Mouse (Mus musculus) thymus, postnatal 4 days (tissue): ENCODE results near the gene Olfml2a.

Source experiments
- DNase-seq: peaks from one replicate; pipeline ENCODE4 v3.0.0; 2021

The Olfml2a gene

GRCm38 (mm10) chr2:38939047-38939446, 7.3 kb downstream of the Olfml2a start:
- no peak for DNase-seq

- no peak for DNase-seq
Measured at GRCm38 (mm10) chr2:38941426-38941825, 9.6 kb downstream of the Olfml2a start.

- no peak for DNase-seq
Measured at GRCm38 (mm10) chr2:38941898-38942297, 10.1 kb downstream of the Olfml2a start.

- DNase-seq: no peak
Measured at GRCm38 (mm10) chr2:38943161-38943560, 11.4 kb downstream of the Olfml2a start.

- DNase-seq: no peak
Measured at GRCm38 (mm10) chr2:38943977-38944376, 12.2 kb downstream of the Olfml2a start.

- no peak for DNase-seq
Measured at GRCm38 (mm10) chr2:38944460-38945161, 12.8 kb downstream of the Olfml2a start.

- DNase-seq: no peak
Measured at GRCm38 (mm10) chr2:38947566-38947965, 15.8 kb downstream of the Olfml2a start.

GRCm38 (mm10) chr2:38950281-38950719, 18.5 kb downstream of the Olfml2a start:
- DNase-seq: no peak

- DNase-seq: no peak
Measured at GRCm38 (mm10) chr2:38953152-38953883, 21.5 kb downstream of the Olfml2a start.

- no peak for DNase-seq
Measured at GRCm38 (mm10) chr2:38956062-38956461, 24.3 kb downstream of the Olfml2a start.

- no peak for DNase-seq
Measured at GRCm38 (mm10) chr2:38957671-38958223, 26.0 kb downstream of the Olfml2a start.

- no peak for DNase-seq
Measured at GRCm38 (mm10) chr2:38964198-38964597, 32.4 kb downstream of the Olfml2a start.

GRCm38 (mm10) chr2:38969650-38970049, 37.9 kb downstream of the Olfml2a start:
- no peak for DNase-seq

- no peak for DNase-seq
Measured at GRCm38 (mm10) chr2:38970057-38970456, 38.3 kb downstream of the Olfml2a start.

- DNase-seq: no peak
Measured at GRCm38 (mm10) chr2:38973223-38973622, 41.4 kb downstream of the Olfml2a start.

- DNase-seq: no peak
Measured at GRCm38 (mm10) chr2:38973701-38974100, 41.9 kb downstream of the Olfml2a start.

GRCm38 (mm10) chr2:38974171-38974570, 42.4 kb downstream of the Olfml2a start:
- DNase-seq: no peak

- no peak for DNase-seq
Measured at GRCm38 (mm10) chr2:38975181-38975580, 43.4 kb downstream of the Olfml2a start.

- DNase-seq: no peak
Measured at GRCm38 (mm10) chr2:38975941-38976805, 44.4 kb downstream of the Olfml2a start.

- no peak for DNase-seq
Measured at GRCm38 (mm10) chr2:38977837-38978236, 46.1 kb downstream of the Olfml2a start.

- DNase-seq: no peak
Measured at GRCm38 (mm10) chr2:38983456-38983855, 51.7 kb downstream of the Olfml2a start.

GRCm38 (mm10) chr2:38986580-38986979, 54.8 kb downstream of the Olfml2a start:
- DNase-seq: no peak

GRCm38 (mm10) chr2:38987371-38987770, 55.6 kb downstream of the Olfml2a start:
- DNase-seq: no peak
